Mouse (Mus musculus) granulocyte monocyte progenitor cell, adult 5-6 weeks (primary cell): Measurements from ENCODE around the gene Cd300lg. TPM values are rescaled to one million over a fixed set of nuclear protein-coding genes. Genes with fewer than 3 reads are reported as not detected.

ENCODE experiments used
- ATAC-seq: replicated peaks from 2 replicates; pipeline ENCODE4 v1.8.0; 2016; ENCODE audit warnings: mild to moderate bottlenecking, moderate TSS enrichment, inconsistent platforms; ENCODE audit not compliant: poor library complexity, severe bottlenecking
- total RNA-seq, 2 experiments: library from RNA; stranded (forward) in 1 of 2; stranded (reverse) in 1 of 2; fragments of 200-712, 200-1000 nt in 1 of 2; fragments of >200 nt in 1 of 2; fragmentation: Nextera tagmentation in 1 of 2; gene quantifications; 2 replicates each; pipeline ENCODE4 v1.2.3; 2014 to 2017

Cd300lg gene
- 0.26 and 1.1 TPM in 2 replicates for total RNA-seq (2014; fragmentation: Nextera tagmentation)
- total RNA-seq (2017) = 0.36 and 2.0 TPM in 2 replicates

DNA sequence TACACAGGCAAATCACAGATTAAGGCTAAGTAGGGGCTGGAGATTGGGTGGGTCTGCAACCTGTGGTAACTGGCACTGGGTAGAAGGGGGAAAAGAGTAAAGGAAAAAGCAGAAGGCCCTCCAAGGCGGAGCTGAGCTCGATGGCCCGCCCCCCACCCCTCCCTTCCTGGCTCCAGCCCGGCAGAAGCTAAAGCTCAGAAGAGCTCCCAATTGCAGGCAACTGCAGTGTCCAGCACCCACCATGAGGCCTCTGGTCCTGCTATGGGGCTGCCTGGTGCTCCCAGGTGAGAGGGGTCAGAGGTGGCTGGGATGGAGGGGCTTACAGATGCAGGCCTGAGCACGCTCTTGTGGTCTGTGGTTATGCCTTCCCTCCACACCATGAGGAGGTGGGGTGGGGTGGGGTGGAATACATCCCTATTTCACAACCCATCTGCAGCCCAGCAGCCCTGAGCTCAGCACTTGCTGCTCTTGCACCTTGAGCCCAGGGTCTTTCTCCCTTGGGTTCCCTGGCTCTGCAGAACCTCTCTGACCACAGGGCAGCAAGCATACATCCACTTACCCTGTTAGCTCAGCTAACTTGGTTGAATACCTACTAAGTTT is at the start of gene Cd300lg:
Gene Cd300lg, plus strand, starts transcription at position 160 of the 600 bp plus-strand sequence.
- peak; percentile 94 for ATAC-seq

DNA sequence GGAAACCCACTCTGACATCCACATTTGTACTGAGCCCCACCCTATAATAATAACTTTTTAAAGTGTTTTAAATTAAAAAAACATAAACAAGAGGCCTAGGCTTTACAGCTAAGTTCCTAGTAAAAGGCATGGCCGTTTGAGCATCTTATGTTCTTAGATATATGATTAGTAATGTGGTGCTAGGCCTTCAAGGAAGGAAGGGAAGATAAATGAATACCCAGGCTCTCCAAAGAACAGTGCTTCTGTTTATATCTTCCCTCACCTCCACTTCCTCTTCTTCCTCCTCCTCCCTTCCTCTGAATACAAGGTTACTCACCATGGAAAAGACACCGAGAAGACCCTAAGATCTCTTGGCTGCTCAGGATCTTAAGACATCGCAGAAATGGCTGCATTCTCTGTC is 49.5 kb upstream of the Cd300lg start:
- no peak for ATAC-seq

DNA sequence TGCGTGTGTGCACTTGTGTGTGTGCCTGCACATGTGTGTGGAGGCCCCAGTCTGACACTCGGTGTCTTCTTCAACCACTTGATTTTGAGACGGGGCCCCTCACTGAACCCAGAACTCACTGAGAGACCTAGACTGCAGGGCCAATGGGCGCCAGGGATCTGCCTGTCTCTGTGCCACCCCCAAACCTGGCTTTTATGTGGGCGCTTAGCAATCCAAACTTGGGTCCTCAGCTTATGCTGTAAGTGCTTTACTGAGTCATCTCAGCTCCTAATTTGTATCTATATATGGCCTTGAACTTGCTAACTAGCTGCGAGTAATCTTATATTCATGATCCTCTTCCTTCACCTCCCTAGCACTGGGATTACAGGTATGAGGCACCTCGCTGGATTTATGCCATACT is 48.9 kb upstream of the Cd300lg start:
- no peak for ATAC-seq

DNA sequence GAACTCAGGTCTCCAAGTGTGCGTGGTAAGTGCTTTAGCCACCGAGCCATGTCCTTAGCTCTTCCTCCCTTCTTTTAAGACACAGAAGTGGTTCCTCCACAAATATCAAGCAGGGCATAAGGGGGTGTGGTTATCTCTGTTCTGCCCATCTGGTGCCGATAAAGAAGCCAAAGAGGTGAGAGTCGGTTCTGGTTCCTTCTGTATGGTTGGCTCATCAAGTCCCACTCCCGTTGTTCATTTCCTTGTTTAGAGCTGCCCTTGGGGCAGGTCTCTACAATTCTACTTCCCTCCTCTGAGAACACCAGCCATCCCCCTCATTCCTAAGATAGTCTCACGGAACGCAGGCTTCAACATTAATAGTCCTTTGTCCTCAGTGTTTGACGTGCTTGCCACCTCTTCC is 47.2 kb upstream of the Cd300lg start:
- ATAC-seq = no peak

DNA sequence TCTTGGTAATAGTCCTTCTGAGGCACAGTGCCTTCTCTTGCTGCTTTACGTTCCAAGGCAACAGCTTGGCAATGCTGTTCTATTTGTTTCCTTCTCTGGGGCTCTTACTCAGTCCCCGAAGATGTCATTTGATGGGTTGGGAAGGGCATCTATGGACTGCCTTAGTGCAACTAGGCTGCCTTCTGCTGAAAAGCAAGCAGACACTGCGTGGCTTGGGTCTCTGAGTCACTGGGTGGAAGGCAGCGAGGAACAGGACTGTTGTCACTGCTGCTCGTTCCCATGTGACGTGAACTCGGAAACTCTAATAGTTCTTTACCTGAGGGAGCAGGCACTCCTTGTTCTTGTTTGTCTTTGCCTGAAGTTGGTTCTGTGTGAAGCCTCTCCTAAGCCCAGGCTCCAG is 45.4 kb upstream of the Cd300lg start:
- ATAC-seq = no peak

DNA sequence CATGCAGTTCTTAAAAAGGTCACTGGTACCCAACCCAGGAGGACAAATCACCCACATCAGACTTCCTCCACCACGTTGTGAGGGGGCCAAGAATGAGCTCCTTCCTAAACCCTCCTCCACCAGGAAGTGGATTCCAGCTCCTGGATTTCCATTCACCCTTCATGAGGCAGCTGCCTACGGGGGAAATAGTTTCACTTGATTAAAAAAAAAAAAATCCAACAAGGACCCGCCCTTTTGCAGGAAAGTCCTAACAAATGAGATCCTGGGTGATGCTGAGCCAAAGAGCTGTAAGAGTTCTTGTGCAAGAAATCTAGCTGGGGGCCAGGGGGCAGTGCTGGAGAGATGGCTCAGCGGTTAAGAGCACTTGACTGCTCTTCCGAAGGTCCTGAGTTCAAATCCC is 43.1 kb upstream of the Cd300lg start:
- ATAC-seq = no peak

DNA sequence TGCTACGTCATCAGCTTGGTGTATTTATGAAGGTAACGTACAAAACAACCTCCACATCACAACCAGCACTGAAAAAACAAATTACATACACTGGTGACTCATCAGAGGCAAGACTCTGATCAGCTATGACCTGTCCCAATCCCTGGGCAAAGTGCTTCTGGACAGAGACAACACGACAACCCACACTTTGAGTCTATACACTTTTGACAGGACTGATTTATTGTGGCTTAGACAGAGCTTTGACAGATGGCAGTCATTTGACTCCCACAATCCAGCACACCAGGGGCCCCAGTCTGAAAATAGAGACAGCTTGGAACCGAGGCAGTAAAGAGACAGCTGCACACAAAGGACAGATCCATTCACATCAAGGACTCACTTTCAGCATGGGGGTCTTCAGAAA is 41.8 kb upstream of the Cd300lg start:
- no peak for ATAC-seq

DNA sequence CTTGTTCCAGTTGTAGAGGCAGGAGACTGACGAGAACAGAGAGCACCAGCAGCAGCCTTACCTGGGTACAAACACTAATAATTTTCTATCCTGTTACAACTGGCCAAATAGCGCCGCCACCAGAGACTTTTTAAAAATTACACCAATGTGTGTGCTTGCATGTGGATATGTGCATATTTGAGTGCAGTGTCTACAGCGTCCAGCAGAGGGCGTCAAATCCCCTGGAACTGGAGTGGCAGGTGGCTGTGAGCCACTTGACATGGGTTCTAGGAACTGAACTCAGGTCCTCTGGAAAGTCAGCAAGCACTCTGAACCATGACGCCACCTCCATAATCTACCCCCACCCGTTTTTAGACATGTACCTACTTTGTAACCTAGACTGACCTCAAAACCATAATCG is 37.1 kb upstream of the Cd300lg start:
- ATAC-seq = no peak

DNA sequence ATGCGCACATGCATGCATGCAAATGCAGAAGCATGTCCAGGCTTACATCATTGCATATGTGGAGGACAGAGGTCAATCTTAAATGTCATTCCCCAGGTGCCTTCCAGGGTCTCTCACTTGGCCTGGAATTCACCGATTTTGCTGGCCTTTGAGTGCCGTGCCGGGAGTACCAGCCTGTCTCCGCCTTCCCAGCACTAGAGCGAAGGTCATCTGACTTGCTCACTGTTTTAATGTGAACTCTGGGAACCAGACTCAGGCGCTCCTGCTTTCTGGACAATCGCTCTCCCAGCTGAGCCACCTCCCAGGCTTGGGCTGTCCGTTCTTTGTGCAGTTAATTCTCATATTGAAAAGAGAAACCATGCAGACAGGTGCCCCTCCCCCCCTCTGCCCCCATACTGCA is 35.0 kb upstream of the Cd300lg start:
- ATAC-seq = no peak

DNA sequence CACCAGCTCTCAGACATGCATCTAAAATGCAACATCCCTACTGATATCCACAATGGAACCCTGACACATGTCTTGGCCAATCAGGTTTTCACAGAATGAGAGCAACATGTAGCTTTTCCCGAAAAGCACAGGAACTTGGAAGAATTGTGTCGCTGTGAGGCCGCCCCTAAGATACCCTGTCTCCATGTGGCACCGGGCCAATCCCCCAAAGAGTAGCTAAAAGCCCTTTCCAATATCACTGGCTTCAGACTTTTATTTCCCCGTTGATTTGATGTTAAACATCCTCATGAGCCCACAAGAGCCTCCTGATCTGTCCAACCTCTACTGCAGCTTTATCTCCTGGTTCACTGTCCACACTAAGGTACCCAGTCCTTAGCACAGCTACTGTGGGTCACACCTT is 34.6 kb upstream of the Cd300lg start:
- no peak for ATAC-seq

DNA sequence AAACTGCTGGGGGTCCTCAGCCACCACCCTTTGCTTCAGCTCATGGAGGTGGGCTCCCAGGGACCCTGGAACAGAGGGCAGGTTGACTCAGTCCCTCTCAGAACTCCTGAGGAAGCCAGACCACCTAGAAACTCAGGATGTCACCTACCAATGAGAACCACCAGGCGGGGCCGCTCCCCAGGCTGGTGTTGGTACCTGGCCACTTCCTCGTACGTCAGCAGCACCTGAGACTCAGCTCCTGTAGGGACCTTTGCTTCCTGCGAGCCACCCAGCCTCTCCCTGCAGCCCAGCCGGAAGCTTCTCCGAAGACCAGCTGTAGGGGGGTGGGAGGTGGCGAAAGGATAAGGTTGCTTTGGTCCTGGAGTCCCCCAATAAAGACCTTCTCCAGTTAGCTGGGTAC is 32.9 kb upstream of the Cd300lg start:
- ATAC-seq = no peak

DNA sequence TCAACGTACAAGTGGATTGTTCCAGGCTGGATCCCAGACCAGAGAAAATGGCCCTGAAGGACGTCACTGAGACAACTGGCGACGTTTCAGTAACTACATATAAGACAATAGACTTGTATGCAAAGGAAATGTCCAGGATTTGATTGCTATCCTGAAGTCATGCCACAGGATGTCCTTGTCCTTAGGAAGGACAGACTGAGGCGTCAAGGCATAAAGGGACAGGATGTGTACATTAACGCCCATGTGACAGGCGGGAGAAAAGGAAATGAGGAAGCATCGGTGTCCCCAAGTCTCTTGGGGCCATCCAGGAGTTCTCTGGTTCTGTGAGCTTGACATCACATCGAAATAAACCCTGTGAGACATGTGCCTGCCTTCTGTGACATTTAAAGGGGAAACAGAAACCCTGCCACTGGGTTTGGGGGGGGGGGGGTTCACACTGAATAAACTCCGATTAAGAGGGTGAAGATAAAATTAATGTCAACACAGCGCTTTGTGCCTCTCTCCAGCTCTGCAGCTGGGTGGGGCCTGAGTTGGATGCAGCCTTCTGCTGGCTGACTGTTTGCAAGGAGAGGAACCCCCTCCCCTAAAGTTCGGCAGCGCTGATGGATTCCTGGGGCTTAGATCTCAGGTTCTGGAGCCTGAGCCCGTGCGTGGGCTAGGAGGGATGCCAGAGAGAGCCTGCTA is 32.2 kb upstream of the Cd300lg start:
- ATAC-seq = no peak

DNA sequence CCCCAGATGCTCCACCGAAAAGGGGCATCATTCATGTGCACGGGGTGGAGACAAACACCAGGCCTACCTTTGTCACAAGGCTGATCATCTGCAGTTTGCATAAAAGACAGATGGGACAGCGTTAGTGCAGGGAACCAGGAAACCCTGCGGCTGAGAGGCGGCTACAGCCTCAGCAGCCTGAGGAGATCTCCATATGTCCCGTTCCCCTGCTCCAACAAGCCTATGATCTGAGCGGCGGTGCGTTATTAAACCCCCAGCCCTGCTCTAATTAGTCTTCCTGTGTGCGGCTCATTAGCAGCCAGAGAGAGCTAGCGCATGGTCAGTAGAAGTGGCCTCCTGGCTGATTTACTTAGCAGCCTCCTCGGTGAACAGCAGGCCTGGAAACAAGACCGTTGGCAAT is 31.2 kb upstream of the Cd300lg start:
- ATAC-seq = no peak

DNA sequence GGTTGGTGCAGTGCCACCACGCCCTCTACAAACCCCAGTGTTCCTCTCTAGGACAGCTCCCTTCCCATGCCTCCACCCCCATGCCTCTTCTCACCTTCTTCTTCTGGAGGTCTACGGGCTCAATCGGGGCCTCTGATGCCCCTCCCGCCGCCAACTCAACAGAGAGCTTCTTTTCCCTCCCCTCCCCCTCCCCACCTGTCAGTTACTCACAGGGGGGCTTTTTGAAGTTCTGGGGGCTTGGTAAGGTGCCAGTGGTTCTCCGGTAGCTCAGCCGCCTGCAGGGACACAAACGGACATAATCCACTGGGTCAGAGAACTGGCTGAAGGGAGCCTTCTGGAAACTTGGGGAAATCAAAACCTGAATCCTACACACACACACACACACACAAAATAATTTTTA is 29.8 kb upstream of the Cd300lg start:
- no peak for ATAC-seq

DNA sequence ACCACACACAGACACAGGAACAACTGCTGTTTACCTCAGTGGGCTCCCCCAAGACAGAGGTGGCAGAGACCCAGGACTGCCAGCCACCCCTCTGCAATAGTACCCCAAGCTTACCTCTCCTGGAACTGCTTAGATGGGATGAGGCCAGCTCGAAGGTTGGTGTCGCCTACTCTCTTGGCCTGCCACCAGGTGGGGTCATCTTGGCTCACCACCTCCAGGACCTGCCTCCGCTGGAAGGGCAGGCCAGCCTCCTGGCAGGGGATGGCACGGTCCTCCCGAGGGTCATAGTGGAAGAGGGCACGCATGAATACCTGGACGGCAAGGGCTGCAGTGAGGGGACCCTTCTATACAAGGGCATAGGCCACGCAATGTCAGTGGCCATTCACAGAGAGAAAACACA is 28.1 kb upstream of the Cd300lg start:
- ATAC-seq = no peak

DNA sequence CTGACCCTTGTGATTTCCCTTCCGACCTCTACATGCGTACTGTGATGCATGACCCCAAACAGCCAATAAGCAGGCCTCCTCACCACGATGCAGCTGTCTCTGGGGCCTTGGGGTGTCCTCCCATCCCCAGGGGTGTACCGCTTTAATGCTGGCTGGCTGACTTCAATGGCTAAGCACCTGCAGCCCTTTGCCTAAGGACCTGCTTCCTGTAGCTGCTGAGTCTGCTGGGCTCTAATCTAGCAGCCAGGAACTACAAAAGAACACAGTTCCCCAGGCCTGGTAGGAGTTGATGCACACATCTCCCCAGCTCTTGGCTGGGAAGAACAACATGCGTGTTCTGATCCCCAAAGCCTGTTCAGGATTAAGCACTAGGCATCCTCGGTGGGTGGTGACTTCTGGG is 25.8 kb upstream of the Cd300lg start:
- no peak for ATAC-seq

DNA sequence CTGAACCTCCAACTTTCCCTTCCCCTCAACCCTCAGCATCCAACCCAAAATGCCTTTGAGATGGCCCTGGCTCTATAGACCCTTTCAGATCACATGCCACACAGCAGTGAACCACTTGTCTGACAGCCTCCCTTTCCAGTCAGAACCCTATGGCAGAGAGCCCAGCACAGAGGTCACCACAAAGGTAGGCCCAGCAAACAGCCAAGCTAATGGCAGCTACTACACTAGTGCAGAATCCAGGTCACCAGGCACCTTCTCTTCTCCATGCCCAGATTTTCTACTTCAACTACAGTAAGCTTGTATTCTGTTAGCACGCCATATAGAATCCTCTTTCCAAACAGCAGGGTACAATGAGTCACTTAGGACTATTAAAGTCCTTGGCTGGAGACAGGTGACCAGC is 25.2 kb upstream of the Cd300lg start:
- no peak for ATAC-seq

DNA sequence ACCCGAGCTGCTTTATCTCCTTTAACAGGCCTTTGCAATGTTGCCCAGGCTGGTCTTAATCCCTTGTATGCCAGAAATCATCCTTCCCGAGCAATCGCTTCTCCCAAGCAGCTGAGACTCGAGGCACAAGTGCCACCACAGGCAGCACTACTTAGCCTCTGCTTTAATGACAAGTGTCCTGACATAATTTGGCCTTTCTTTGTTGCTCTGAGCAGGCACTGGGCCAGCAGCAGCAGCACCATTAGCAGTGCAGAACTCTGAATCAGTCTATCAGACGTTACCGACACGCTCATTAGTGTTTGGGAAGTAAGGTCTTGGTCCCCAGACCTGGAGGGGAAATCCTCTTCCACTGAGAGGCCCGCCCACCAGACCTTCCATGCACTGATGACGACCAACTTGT is 21.6 kb upstream of the Cd300lg start:
- ATAC-seq = no peak

DNA sequence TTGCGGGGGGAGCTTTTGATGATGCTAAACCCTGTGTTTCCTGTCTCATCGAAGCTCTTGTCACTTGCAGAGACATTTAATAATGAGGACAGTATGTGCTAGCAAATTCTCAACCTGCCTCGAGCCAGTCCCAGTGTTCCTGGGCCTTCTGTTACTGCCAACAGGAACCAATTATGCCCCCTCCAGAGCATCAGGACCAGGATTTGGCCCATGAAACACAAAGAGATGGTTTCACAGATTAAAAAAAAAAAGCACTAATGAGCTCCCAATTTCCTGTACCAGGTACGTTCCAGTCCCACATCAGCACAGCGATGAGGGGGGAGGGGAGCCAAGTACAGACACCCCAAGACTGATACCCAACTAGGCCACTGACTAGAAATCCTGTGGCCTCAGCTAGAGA is 20.1 kb upstream of the Cd300lg start:
- ATAC-seq = no peak

DNA sequence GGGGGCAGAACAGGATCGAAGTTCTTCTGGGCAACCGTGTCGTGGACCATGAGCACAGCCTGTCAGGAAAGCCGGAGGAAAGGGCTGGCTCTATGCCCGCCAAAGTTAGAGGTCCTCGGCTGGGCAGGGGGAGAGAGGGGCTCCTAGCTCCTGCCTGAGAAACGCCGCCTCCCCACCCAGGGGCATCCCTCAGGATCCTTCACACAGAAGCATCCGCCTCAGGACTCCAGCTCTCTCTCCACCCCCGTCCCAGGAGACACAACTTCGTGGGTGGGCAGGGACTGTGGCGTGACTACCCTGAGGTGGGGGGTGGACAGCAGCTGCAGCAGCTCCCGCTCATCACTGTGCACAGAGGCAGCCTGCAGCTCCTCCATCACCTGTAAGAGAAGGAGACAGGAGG is 17.9 kb upstream of the Cd300lg start:
- no peak for ATAC-seq

DNA sequence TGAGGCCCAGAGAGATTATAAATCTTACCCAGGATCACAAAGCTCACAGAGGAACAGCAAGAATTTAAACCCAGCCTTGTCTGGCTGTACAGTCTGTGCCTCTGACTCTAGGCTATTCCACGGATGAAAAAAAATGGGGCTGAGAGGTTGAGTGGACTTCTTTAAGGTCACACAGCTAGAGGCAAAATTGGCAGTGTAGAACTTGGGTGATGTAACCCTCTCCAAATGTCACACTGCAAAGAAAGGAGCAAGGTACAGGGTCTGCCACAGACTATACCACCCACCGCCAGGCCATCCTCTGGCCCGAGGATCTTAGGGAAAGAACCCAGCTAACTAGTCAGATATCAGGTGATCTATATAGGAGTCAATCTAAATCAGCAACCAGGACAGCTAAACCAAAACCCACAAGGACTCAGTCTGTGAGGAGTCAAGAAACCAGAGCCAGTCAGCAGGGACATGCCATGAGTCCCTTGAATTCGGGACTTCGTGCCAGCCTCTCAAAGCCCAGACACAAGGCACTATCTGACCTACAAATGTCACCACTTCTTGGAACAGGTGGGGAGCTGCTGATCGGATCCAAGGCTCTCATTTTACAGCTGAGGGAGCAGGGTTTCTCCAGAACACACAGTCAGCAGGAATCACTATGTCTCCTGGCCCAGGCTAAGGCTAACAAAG is 17.1 kb upstream of the Cd300lg start:
- no peak for ATAC-seq

DNA sequence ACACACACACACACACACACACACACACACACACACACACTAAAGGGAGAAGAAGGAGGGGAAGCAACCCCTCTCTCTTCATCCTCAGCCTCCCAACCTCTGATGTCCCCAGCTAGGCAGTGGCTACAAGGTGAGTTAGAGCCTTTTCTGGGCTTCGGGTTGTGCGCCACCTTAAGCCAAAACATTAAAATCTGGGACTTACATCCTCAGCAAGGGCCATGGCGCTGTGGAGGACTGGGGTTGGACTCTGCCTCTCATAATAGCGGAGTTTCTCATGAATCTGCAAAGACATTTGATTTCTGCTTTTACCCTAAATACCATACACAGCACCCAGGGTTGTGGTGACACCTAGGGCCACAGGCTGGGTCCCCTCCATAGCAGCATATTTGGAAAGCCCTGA is 16.4 kb upstream of the Cd300lg start:
- no peak for ATAC-seq
